Mouse (Mus musculus) erythroblast, embryonic 14.5 days (primary cell): ENCODE results near the gene Cdc73. TPM values are rescaled to one million over a fixed set of nuclear protein-coding genes. Genes with fewer than 3 reads are reported as not detected.
"Not testable (repeated sequence)": the region's sequence is repeated elsewhere in the genome, so short reads cannot be mapped to it uniquely, and the experiment has no call there.

Experiments
- H3K27me3 ChIP-seq: 2 replicates; pipeline ENCODE4 v1.6.1; 2012; ENCODE audit warnings: inconsistent platforms; ENCODE audit not compliant: control insufficient read depth
- H3K36me3 ChIP-seq: 2 replicates; pipeline ENCODE4 v1.6.1; 2012; ENCODE audit warnings: mild to moderate bottlenecking, inconsistent platforms; ENCODE audit not compliant: control insufficient read depth
- H3K4me1 ChIP-seq: 2 replicates; pipeline ENCODE4 v1.6.1; 2012; ENCODE audit warnings: inconsistent platforms; ENCODE audit not compliant: control insufficient read depth
- H3K4me3 ChIP-seq: replicated peaks from 2 replicates; pipeline ENCODE3; 2012; ENCODE audit warnings: moderate library complexity, mild to moderate bottlenecking, inconsistent platforms
- H3K9me3 ChIP-seq: 2 replicates; pipeline ENCODE4 v1.6.1; 2012; ENCODE audit warnings: low read length, inconsistent platforms, mixed read lengths; ENCODE audit not compliant: control insufficient read depth
- GATA1 ChIP-seq: IDR thresholded peaks from 2 replicates; pipeline ENCODE4 v1.6.1; 2012; ENCODE audit warnings: low read length, inconsistent platforms, mixed read lengths
- TAL1 ChIP-seq: IDR thresholded peaks from 3 replicates; pipeline ENCODE4 v1.6.1; 2012; ENCODE audit warnings: low read length, inconsistent platforms, mixed read lengths
- polyA plus RNA-seq: library from polyadenylated mRNA; stranded (reverse); fragments of >175 nt; gene quantifications from 2 replicates; pipeline ENCODE4 v1.2.3, GENCODE M21; 2012

The Cdc73 gene
- polyA plus RNA-seq, 1 experiment, result 0.26 TPM

DNA sequence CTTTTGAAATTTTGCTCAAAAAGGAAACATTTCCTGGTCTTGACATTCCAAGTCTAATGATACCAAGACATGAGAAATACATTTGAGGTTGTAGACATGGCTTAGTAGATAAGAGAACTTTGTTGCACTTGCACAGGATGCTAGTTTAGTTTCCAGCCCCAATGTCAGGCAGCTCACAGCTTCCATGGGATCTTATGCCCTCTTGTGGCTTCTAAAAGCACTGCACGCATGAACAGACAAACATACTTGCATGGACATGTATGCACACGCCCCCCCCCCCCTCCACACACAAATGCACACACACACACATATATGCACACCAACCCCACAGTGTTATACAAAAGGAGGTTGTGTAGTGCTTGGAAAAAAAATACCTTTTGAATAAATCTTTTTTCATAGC, 28.2 kb upstream of the Cdc73 start:
- TF ChIP-seq TAL1 (no peak), GATA1 (no peak)

DNA sequence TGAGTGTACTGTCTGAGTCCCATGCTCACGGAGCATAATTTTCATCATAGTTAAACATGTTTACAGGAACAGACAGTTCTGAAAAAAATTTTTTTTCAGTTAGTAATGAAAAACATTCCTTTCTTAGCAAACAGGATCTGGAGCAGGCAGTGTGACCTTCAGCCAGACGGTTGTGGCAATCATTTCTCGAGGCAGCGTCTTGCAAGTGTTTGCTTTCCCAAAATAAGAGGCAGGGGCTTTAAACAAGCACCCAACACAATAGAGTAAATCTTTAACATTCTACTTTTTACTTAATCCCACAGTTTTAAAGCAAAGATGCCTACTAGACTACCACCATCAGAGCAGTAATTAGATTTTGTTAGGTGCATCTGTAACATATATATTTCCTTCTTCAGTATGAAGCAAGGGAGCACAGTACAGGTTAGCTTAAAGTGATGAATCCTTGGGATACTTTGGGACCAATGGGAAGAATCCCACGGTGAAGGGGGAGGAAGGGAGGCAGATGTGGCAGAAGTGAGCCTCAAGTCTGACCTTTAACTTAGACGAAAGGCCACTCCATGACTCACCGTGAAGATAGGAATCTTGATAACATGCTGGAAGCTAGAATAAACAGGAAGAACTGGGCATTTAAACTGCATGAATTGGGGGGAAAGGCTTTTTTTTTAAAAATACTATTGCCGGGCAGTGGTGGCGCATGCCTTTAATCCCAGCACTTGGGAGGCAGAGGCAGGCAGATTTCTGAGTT, 25.2 kb upstream of the Cdc73 start:
- H3K9me3 ChIP-seq, result no peaks in the 10 kb centered on the region
- no peaks in the 10 kb centered on the region for H3K36me3 ChIP-seq
- H3K4me1 ChIP-seq, result peaks cover 15% of the 10 kb centered on the region
- H3K4me3 ChIP-seq, result no peak overlapping the region
- TF ChIP-seq GATA1 (no peak), TAL1 (no peak)
- H3K27me3 ChIP-seq, result no peaks in the 10 kb centered on the region

More for the DNA sequence above, 28.2 kb upstream of the Cdc73 start:
- Histone ChIP-seq H3K9me3 (no peaks in the 10 kb centered on the region), H3K4me3 (no peak overlapping the region), H3K36me3 (no peaks in the 10 kb centered on the region), H3K27me3 (no peaks in the 10 kb centered on the region), H3K4me1 (no peaks in the 10 kb centered on the region; the same call in none of the 2 replicates)

DNA sequence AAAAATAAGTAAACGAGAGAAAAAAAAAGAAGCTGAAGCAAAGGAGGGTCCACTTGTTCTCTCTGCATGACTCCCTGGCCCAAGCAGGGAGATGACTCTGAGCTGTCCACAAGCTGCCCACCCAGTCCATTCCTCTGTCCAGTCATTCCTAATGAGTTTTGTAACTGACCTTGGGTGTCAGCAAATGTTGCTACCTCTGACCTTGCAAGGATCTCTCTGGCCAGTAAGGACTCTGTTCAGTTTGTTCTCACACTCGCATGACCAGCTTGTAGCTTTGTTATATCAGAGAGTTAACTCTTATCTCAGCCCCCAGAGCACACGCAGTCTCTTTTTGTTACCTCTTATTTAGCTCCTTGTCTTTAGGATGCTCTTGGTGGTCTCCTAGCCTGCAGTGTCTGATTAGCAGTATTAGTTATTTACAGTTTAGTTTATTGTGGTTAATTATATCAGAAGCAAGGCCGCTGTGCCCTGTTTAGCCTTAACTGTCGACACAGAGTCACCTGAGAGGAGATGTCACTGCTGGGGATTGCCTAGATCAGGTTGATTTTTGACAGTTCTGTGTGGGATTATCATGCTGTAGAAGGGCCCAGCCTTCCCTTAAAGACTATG, 21.9 kb upstream of the Cdc73 start:
- TF ChIP-seq TAL1 (no peak), GATA1 (no peak)
- peaks cover 15% of the 10 kb centered on the region for H3K4me1 ChIP-seq
- H3K4me3 ChIP-seq, result no peak overlapping the region
- H3K36me3 ChIP-seq, result no peaks in the 10 kb centered on the region
- H3K27me3 ChIP-seq, result no peaks in the 10 kb centered on the region
- no peaks in the 10 kb centered on the region for H3K9me3 ChIP-seq

DNA sequence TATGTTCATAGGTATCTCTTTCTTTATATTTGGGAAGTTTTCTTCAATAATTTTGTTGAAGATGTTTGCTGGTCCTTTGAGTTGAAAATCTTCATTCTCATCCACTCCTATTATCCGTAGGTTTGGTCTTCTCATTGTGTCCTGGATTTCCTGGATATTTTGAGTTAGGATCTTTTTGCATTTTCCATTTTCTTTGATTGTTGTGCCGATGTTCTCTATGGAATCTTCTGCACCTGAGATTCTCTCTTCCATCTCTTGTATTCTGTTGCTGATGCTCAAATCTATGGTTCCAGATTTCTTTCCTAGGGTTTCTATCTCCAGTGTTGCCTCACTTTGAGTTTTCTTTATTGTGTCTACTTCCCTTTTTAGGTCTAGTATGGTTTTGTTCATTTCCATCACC, 13.3 kb upstream of the Cdc73 start, which contains the start of gene Glrx2:
Gene Glrx2, plus strand, starts transcription at position 301 of the 400 bp plus-strand sequence.
- not testable (repeated sequence) for H3K9me3 ChIP-seq, H3K4me1 ChIP-seq, H3K36me3 ChIP-seq, H3K4me3 ChIP-seq, H3K27me3 ChIP-seq

DNA sequence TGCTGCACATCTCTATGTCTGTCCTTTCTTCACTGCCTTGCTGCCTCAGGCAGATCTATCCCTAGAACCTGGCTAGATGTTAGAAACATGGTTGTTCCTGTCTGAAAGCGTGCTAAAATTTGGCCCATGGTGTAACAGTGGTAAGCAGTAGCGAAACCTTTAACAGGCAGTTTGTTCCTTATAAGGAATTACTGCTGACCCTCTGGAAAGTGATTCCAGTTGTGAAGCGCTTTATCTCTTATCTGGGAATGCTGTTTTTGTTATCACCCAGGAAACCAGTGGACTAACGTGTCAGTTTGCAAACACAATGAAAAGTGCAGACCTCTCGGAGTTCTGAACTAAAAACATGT, 7.9 kb upstream of the Cdc73 start:
- H3K9me3 ChIP-seq, result no peaks in the 10 kb centered on the region
- H3K4me3 ChIP-seq, result no peak overlapping the region
- H3K36me3 ChIP-seq, result no peaks in the 10 kb centered on the region
- 0 out of 2 replicates have a peak, but pooled peaks cover 2% of the 10 kb centered on the region for H3K4me1 ChIP-seq
- TF ChIP-seq GATA1, result no peak
- TF ChIP-seq TAL1, result no peak
- peaks cover 2% of the 10 kb centered on the region; the same call in 1 of the 2 replicates for H3K27me3 ChIP-seq

DNA sequence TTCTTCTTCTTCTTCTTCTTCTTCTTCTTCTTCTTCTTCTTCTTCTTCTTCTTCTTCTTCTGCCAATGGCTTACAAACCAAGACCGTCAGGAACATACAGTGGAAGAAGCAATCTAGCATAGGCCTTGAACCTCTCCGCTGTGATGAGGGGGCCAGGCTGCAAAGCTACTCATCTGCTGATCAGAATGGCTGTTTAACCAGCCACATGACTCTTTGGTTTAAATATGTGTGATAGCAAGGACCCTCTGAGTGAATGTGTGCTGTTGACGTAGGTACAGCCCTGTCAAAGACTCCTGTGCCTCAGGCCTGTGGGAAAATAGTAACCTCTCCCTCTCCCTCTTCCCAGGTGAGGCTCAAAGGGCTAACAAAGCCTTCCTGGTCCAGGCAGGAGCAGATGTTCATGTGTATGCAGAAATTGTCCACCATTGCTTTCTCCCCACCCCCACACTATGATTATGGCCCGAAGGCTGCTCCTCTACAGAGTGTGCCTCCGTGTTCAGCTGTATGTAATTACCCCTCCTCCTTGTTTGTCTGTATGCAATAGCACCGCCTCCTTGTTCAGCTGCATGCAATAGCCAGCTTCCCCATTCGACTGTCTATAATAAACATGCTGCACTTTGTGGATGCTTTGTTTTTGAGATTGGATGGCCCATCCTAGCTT, 7.4 kb upstream of the Cdc73 start:
- no peak for TF ChIP-seq TAL1
- TF ChIP-seq GATA1, result no peak
- peaks cover 2% of the 10 kb centered on the region for H3K27me3 ChIP-seq
- H3K9me3 ChIP-seq, result no peaks in the 10 kb centered on the region
- H3K4me1 ChIP-seq, result 0 out of 2 replicates have a peak, but pooled peaks cover 2% of the 10 kb centered on the region
- no peak overlapping the region for H3K4me3 ChIP-seq
- H3K36me3 ChIP-seq, result no peaks in the 10 kb centered on the region

DNA sequence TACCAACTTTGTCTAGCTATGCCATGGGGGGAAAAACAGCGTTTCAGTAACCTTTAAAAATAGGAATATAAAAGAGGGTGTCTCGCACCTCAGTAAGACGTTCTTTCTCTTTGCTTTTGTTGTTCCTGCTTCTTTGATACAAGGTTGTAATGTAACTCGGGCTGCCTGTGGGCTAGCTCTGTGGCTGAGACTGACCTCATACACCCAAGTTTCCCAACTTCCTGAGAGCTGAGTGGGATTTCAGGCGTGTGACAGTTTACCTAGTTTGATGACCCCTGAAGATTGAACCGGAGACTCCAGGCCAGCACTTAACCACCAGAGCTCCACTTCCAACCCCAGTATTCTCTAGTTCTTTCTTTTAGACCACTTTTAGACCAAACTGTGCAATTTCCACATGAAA, 5.7 kb upstream of the Cdc73 start:
- no peak for TF ChIP-seq GATA1
- TF ChIP-seq TAL1, result no peak
- Histone ChIP-seq H3K27me3 (peaks cover 4% of the 10 kb centered on the region), H3K4me3 (no peak overlapping the region), H3K36me3 (no peaks in the 10 kb centered on the region), H3K4me1 (peaks cover 7% of the 10 kb centered on the region), H3K9me3 (no peaks in the 10 kb centered on the region)

DNA sequence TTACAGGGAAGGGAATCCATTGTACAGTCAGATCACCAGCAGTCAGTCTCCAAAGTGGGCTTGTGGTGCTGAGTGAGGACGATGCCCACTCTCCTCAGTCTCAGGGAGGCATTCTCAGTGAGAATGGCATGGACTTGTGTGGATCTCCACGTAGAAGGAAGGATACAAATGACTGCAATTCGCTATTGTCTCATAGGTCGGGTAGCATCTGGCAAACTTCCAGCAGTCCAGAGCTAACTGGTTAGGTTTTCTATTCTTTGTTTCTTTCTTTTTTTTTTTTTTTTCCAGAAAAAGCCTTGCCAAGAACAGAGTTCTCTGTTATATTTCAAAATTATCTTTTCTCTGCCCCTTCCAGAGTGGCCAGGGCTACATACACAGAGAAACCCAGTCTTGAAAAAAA, 4.3 kb upstream of the Cdc73 start:
- H3K4me3 ChIP-seq, result no peak overlapping the region
- H3K27me3 ChIP-seq, result peaks cover 4% of the 10 kb centered on the region
- no peaks in the 10 kb centered on the region for H3K9me3 ChIP-seq
- TF ChIP-seq GATA1 (no peak), TAL1 (no peak)
- peaks cover 11% of the 10 kb centered on the region for H3K4me1 ChIP-seq
- no peaks in the 10 kb centered on the region for H3K36me3 ChIP-seq

DNA sequence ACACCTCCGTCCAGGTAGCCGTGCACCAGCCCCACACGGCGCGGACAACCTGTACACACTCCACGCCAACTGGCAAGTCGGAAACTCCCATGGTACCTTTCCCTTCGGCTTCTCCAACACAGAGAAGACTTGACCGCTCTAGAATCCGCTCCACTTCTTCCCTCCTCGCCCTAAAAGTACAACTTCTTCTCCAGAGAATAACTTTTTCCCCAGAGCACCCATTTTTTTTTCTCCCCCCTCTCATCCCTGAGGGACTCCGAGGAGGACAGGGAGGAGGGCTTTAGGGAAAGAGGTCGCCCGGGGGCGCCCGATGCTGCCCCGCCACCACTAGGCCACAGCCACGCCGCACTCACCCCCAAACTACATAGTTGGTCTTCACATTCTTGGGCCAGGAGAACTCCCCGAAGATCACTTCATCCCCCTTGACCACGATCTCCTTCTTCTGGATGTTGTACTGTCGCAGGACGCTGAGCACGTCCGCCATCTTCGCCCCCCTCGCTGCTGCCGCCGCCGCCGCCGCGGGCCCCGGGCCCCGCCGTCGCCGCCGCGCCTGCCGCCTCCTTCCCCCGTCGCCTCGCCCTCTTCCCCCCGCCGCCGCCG, 452 bp downstream of the Cdc73 start:
- TF ChIP-seq TAL1 (no peak), GATA1 (no peak)

More for the DNA sequence above, 452 bp downstream of the Cdc73 start:
- H3K9me3 ChIP-seq, result no peaks in the 10 kb centered on the region
- peaks cover 22% of the 10 kb centered on the region for H3K4me1 ChIP-seq
- H3K27me3 ChIP-seq, result peaks cover 4% of the 10 kb centered on the region
- H3K4me3 ChIP-seq, result peak overlapping the region; percentile 89
- H3K36me3 ChIP-seq, result peaks cover 17% of the 10 kb centered on the region
